Mouse (Mus musculus): ENCODE results near the gene Serp2. TPM values are rescaled to one million over a fixed set of nuclear protein-coding genes. Genes with fewer than 3 reads are reported as not detected.

Gene Serp2
- polyA plus RNA-seq (2015; fragmentation: Nextera tagmentation; extraction: Ambion mirVana): 125 and 138 TPM in 2 replicates

GRCm38 (mm10) chr14:76556852-76557208 is at the start of gene Serp2:
Gene Serp2, minus strand, starts transcription at chr14:76556889.
- peak within 1 kb of the TSS; percentile 80 for H3K9ac ChIP-seq (replicated peaks)
- H3K9me3 ChIP-seq: no peaks in the 10 kb centered on the region
- ATAC-seq (replicated peaks): no peak; the same call in 1 of the 2 replicates
- peak within 1 kb of the TSS; percentile 59 for H3K4me3 ChIP-seq
- H3K27ac ChIP-seq (replicated peaks): peak within 1 kb of the TSS; percentile 91
- H3K36me3 ChIP-seq: no peaks in the 10 kb centered on the region
- 7% methylated on average over 17 of the region's 17 CpGs for WGBS
- H3K27me3 ChIP-seq: no peaks in the 10 kb centered on the region
- peaks cover 15% of the 10 kb centered on the region for H3K4me1 ChIP-seq
- H3K4me2 ChIP-seq (replicated peaks): peak within 1 kb of the TSS; percentile 89

GRCm38 (mm10) chr14:76605931-76606534 is 49.3 kb upstream of the Serp2 start:
- WGBS: 71% methylated on average over 13 of the region's 13 CpGs
- Histone ChIP-seq H3K9ac (replicated peaks) (no peak overlapping the region), H3K27ac (replicated peaks) (0 out of 2 replicates have a peak overlapping the region, but pooled peaks have one; percentile 13)

GRCm38 (mm10) chr14:76604012-76604411 is 47.3 kb upstream of the Serp2 start:
- Histone ChIP-seq H3K4me1 (peaks cover 14% of the 10 kb centered on the region), H3K9ac (replicated peaks) (no peak overlapping the region), H3K27me3 (no peaks in the 10 kb centered on the region), H3K27ac (replicated peaks) (no peak overlapping the region), H3K9me3 (no peaks in the 10 kb centered on the region), H3K36me3 (no peaks in the 10 kb centered on the region), H3K4me3 (no peak overlapping the region), H3K4me2 (replicated peaks) (no peak overlapping the region)
- 90% methylated on average over 6 of the region's 6 CpGs for WGBS
- ATAC-seq (replicated peaks): no peak

More at GRCm38 (mm10) chr14:76605931-76606534, 49.3 kb upstream of the Serp2 start:
- H3K36me3 ChIP-seq: no peaks in the 10 kb centered on the region
- H3K27me3 ChIP-seq: no peaks in the 10 kb centered on the region
- peaks cover 13% of the 10 kb centered on the region for H3K4me1 ChIP-seq
- ATAC-seq (replicated peaks): no peak
- H3K4me2 ChIP-seq (replicated peaks): no peak overlapping the region
- no peaks in the 10 kb centered on the region for H3K9me3 ChIP-seq
- no peak overlapping the region for H3K4me3 ChIP-seq

GRCm38 (mm10) chr14:76601654-76602053 is 45.0 kb upstream of the Serp2 start:
- WGBS: 81% methylated on average over 4 of the region's 4 CpGs
- H3K9ac ChIP-seq (replicated peaks): no peak overlapping the region
- H3K4me1 ChIP-seq: peaks cover 24% of the 10 kb centered on the region
- H3K27ac ChIP-seq (replicated peaks): no peak overlapping the region
- no peak for ATAC-seq (replicated peaks)
- H3K9me3 ChIP-seq: no peaks in the 10 kb centered on the region
- no peak overlapping the region for H3K4me3 ChIP-seq
- no peaks in the 10 kb centered on the region for H3K27me3 ChIP-seq
- no peak overlapping the region for H3K4me2 ChIP-seq (replicated peaks)
- H3K36me3 ChIP-seq: no peaks in the 10 kb centered on the region

- no peak overlapping the region for H3K27ac ChIP-seq (replicated peaks)
- H3K9ac ChIP-seq (replicated peaks): no peak overlapping the region
- H3K36me3 ChIP-seq: no peaks in the 10 kb centered on the region
- 93% methylated on average over 3 of the region's 3 CpGs for WGBS
- no peak overlapping the region for H3K4me3 ChIP-seq
- no peaks in the 10 kb centered on the region for H3K9me3 ChIP-seq
- no peak for ATAC-seq (replicated peaks)
- no peaks in the 10 kb centered on the region for H3K27me3 ChIP-seq
- H3K4me1 ChIP-seq: peaks cover 18% of the 10 kb centered on the region
- H3K4me2 ChIP-seq (replicated peaks): no peak overlapping the region
Measured at GRCm38 (mm10) chr14:76600391-76600790, 43.7 kb upstream of the Serp2 start.

- Histone ChIP-seq H3K4me3 (no peak overlapping the region), H3K27me3 (no peaks in the 10 kb centered on the region), H3K9me3 (no peaks in the 10 kb centered on the region), H3K27ac (replicated peaks) (no peak overlapping the region), H3K36me3 (no peaks in the 10 kb centered on the region), H3K9ac (replicated peaks) (no peak overlapping the region), H3K4me1 (peaks cover 18% of the 10 kb centered on the region), H3K4me2 (replicated peaks) (no peak overlapping the region)
- no peak for ATAC-seq (replicated peaks)
- 22% methylated on average over 4 of the region's 4 CpGs for WGBS
Measured at GRCm38 (mm10) chr14:76599706-76600105, 43.0 kb upstream of the Serp2 start.

- H3K27ac ChIP-seq (replicated peaks): peak overlapping the region; percentile 58
- H3K36me3 ChIP-seq: no peaks in the 10 kb centered on the region
- H3K4me3 ChIP-seq: peak overlapping the region; percentile 18
- 4% methylated on average over 12 of the region's 12 CpGs for WGBS
- no peaks in the 10 kb centered on the region for H3K9me3 ChIP-seq
- peaks cover 18% of the 10 kb centered on the region for H3K4me1 ChIP-seq
- H3K9ac ChIP-seq (replicated peaks): peak overlapping the region; percentile 28
- H3K27me3 ChIP-seq: no peaks in the 10 kb centered on the region
- H3K4me2 ChIP-seq (replicated peaks): peak overlapping the region; percentile 44
- ATAC-seq (replicated peaks): peak; percentile 83
Measured at GRCm38 (mm10) chr14:76598518-76599216, 42.0 kb upstream of the Serp2 start.

- H3K27me3 ChIP-seq: no peaks in the 10 kb centered on the region
- no peak overlapping the region for H3K4me3 ChIP-seq
- ATAC-seq (replicated peaks): 0 out of 2 replicates have a peak, but pooled peaks have one; percentile 11
- peaks cover 18% of the 10 kb centered on the region for H3K4me1 ChIP-seq
- H3K9ac ChIP-seq (replicated peaks): no peak overlapping the region
- H3K27ac ChIP-seq (replicated peaks): no peak overlapping the region
- H3K9me3 ChIP-seq: no peaks in the 10 kb centered on the region
- no peak overlapping the region for H3K4me2 ChIP-seq (replicated peaks)
- H3K36me3 ChIP-seq: no peaks in the 10 kb centered on the region
Measured at GRCm38 (mm10) chr14:76597751-76598150, 41.1 kb upstream of the Serp2 start.

GRCm38 (mm10) chr14:76595048-76595859 is 38.6 kb upstream of the Serp2 start:
- 54% methylated on average over 9 of the region's 9 CpGs for WGBS

GRCm38 (mm10) chr14:76594351-76594885 is 37.7 kb upstream of the Serp2 start:
- Histone ChIP-seq H3K9me3 (no peaks in the 10 kb centered on the region), H3K27ac (replicated peaks) (no peak overlapping the region), H3K36me3 (no peaks in the 10 kb centered on the region), H3K4me3 (no peak overlapping the region), H3K4me1 (peaks cover 12% of the 10 kb centered on the region), H3K9ac (replicated peaks) (no peak overlapping the region), H3K27me3 (no peaks in the 10 kb centered on the region), H3K4me2 (replicated peaks) (no peak overlapping the region)
- WGBS: 89% methylated on average over 6 of the region's 6 CpGs
- no peak for ATAC-seq (replicated peaks)

More at GRCm38 (mm10) chr14:76595048-76595859, 38.6 kb upstream of the Serp2 start:
- H3K27me3 ChIP-seq: no peaks in the 10 kb centered on the region
- no peak overlapping the region for H3K9ac ChIP-seq (replicated peaks)
- no peak for ATAC-seq (replicated peaks)
- no peak overlapping the region for H3K4me3 ChIP-seq
- no peaks in the 10 kb centered on the region for H3K36me3 ChIP-seq
- no peaks in the 10 kb centered on the region for H3K9me3 ChIP-seq
- no peak overlapping the region for H3K4me2 ChIP-seq (replicated peaks)
- H3K27ac ChIP-seq (replicated peaks): no peak overlapping the region
- peaks cover 18% of the 10 kb centered on the region for H3K4me1 ChIP-seq

- H3K4me3 ChIP-seq: no peak overlapping the region
- no peak overlapping the region for H3K9ac ChIP-seq (replicated peaks)
- no peaks in the 10 kb centered on the region for H3K27me3 ChIP-seq
- no peaks in the 10 kb centered on the region for H3K36me3 ChIP-seq
- ATAC-seq (replicated peaks): no peak
- no peaks in the 10 kb centered on the region for H3K9me3 ChIP-seq
- 92% methylated on average over 15 of the region's 15 CpGs for WGBS
- H3K4me1 ChIP-seq: peaks cover 7% of the 10 kb centered on the region
- no peak overlapping the region for H3K4me2 ChIP-seq (replicated peaks)
- H3K27ac ChIP-seq (replicated peaks): no peak overlapping the region
Measured at GRCm38 (mm10) chr14:76593630-76594193, 37.0 kb upstream of the Serp2 start.

All from forebrain, embryonic 15.5 days (tissue).